Mouse (Mus musculus) urinary bladder, postnatal 0 days (tissue): Measurements from ENCODE around the gene Mospd2. TPM values are rescaled to one million over a fixed set of nuclear protein-coding genes. Genes with fewer than 3 reads are reported as not detected.

Source experiments
- polyA plus RNA-seq: library from polyadenylated mRNA; unstranded; fragments of >200 nt; fragmentation: Nextera tagmentation; extraction: Ambion mirVana; gene quantifications from 2 replicates; pipeline ENCODE4 v1.2.1, GENCODE M21; 2015

Gene Mospd2
- 28.8 and 40.6 TPM in 2 replicates for polyA plus RNA-seq

GRCm38 (mm10) chrX:164980193-164980775 is at the start of gene Mospd2, which contains the start of gene Fancb:
Mospd2 (minus strand) TSS chrX:164980375.
Fancb (plus strand) TSS chrX:164980592.

GRCm38 (mm10) chrX:165004779-165005324 is 24.7 kb upstream of the Mospd2 start, which contains the start of gene Gm17604:
Gm17604 (minus strand) TSS chrX:165004829.

Other genes with a start within 250 kb of the Mospd2 start
- gene Fancb, start 217 bp upstream of the Mospd2 start, polyA plus RNA-seq, result 3.4 and 5.4 TPM in 2 replicates
- not detected in 2 replicates for gene Gm17604, start 24.5 kb upstream of the Mospd2 start, polyA plus RNA-seq